Mouse (Mus musculus) embryonic fibroblast, embryonic 13.5 days (primary cell): ENCODE data around the gene Gsta2.

Experiments
- CTCF ChIP-seq: IDR thresholded peaks from 2 replicates; pipeline ENCODE4 v1.5.1; 2011; ENCODE audit warnings: mild to moderate bottlenecking, control low read depth, low read length, moderate library complexity, borderline replicate concordance; ENCODE audit not compliant: insufficient read depth
- POLR2A ChIP-seq: IDR thresholded peaks from 2 replicates; pipeline ENCODE4 v1.6.1; 2011; ENCODE audit warnings: low read depth, mild to moderate bottlenecking, control low read depth, low read length, moderate library complexity

DNA sequence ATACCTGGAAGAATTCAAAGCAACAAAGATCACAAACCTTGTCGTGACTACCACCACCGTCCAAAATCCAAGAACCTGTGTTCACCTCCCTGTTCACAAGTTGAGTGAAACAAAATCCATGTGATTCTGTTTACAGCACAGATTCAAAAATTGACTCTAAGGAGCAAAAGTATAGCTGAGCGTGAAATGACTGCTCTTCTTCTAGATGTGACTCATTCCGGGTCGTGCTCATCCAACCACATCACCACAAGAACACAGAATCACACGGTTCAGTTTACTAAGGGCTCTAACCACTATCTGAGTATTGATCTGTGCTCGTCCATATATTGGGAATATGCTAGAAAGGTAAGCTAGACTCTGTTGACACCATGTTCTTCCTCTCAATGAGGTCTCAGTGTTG is 31.4 kb upstream of the Gsta2 start:
- TF ChIP-seq POLR2A (no peak), CTCF (no peak)
